Mouse (Mus musculus) heart, adult 2 months (tissue): ENCODE data around the gene Akap9.

Experiments used
- CTCF ChIP-seq: fragments of 200-600 bp; IDR thresholded peaks from 2 replicates; pipeline ENCODE4 v1.8.1; 2022; ENCODE audit warnings: antibody characterized with exemption, mild to moderate bottlenecking, moderate library complexity
- POLR2A ChIP-seq: fragments of 200-500 bp; IDR thresholded peaks from 2 replicates; pipeline ENCODE4 v1.6.1; 2011; ENCODE audit warnings: mild to moderate bottlenecking, low read depth, low read length, control low read depth; ENCODE audit not compliant: insufficient read depth

GRCm38 (mm10) chr5:3928690-3929046, 814 bp downstream of the Akap9 start:
- TF ChIP-seq CTCF (no peak), POLR2A (no peak)
